Mouse (Mus musculus): ENCODE results near the gene Ccnb1. TPM values are rescaled to one million over a fixed set of nuclear protein-coding genes. Genes with fewer than 3 reads are reported as not detected.

The Ccnb1 gene
- polyA plus RNA-seq, 1 experiment from 2014 or later: 85.2 TPM

DNA sequence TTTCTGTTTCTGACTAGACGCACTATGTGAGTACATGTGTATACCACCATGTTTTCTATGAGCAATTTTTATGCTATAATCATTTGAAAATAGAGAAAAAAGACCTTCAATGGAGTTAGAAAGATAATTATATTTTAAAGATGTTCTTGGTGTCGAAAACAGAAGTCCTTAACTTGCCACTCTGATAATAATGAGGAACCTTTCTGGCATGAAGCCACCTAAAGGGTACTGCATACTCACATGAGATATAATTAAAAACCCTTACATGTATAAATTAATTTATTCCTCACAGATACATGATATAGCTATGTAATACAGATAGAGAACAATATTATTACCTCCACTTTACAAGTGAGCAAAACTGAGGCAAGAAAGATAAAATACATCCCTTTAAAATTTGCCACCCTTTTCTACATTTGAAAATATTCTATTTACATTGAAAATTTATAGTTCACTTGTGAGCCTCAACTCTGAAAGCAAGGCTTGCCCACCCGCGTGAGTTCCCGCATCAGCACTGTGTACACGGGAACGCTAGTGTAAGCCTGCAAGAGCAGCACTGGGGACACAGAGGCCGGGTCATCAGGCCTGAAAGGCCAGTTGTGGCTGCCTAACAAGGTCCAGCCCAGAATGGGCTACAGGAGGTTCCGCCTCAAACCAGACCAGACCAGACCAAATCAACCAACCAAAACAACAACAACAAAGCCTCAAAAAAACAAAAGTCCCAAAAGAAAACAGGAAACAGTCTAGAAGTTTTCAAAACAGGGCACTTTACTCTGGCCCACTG lies 39.4 kb upstream of the Ccnb1 start:
- no peak for ATAC-seq
- Histone ChIP-seq H3K9ac (replicated peaks) (no peak overlapping the region), H3K27me3 (ENCODE audit: insufficient read depth, low read length) (no peaks in the 10 kb centered on the region), H3K9me3 (ENCODE audit: low read length) (no peaks in the 10 kb centered on the region), H3K4me1 (ENCODE audit: insufficient read depth) (peaks cover 5% of the 10 kb centered on the region), H3K27ac (ENCODE audit: low read depth) (no peak overlapping the region), H3K36me3 (replicated peaks; ENCODE audit: insufficient read depth, low read length) (peaks cover 53% of the 10 kb centered on the region), H3K4me3 (ENCODE audit: low read depth, low read length) (no peak overlapping the region), H3K4me2 (ENCODE audit: low read depth, low read length) (no peak overlapping the region)
- no peak for DNase-seq
- TF ChIP-seq EP300 (IDR thresholded peaks at IDR 0.05; ENCODE audit: low read depth): no peak
- 87% methylated on average over 9 of the region's 9 CpGs for WGBS (ENCODE audit: insufficient replicate concordance)

DNA sequence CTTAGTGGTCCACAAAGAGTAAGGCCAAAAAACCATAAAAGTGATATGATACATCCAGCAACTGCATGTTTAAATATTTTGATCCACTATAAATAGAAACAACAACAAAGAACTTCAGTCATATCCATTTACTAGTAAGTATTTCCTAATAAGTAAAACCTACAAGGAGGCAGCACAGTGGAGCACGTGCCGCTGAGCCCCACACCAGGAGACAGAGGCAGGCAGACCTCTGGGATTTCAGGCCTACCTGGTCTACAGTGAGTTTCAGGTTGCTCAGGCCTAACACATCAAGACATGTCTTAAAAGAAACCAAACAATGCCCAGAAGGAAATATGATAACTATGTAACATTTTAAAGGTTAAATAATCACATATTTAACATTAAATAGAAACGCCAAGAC lies 38.5 kb upstream of the Ccnb1 start:
- 80% methylated on average over 3 of the region's 3 CpGs for WGBS (ENCODE audit: insufficient replicate concordance)
- ATAC-seq (no peak), DNase-seq (no peak)
- Histone ChIP-seq H3K27ac (ENCODE audit: low read depth) (peak overlapping the region; percentile 37; the same call in 1 of the 2 replicates), H3K9me3 (ENCODE audit: low read length) (no peaks in the 10 kb centered on the region), H3K4me1 (ENCODE audit: insufficient read depth) (peaks cover 2% of the 10 kb centered on the region; the same call in 1 of the 2 replicates), H3K27me3 (ENCODE audit: insufficient read depth, low read length) (no peaks in the 10 kb centered on the region), H3K9ac (replicated peaks) (no peak overlapping the region), H3K4me2 (ENCODE audit: low read depth, low read length) (no peak overlapping the region), H3K36me3 (replicated peaks; ENCODE audit: insufficient read depth, low read length) (peaks cover 58% of the 10 kb centered on the region), H3K4me3 (ENCODE audit: low read depth, low read length) (no peak overlapping the region)
- no peak for TF ChIP-seq EP300 (IDR thresholded peaks at IDR 0.05; ENCODE audit: low read depth)
- no peak for TF ChIP-seq CTCF (IDR thresholded peaks at IDR 0.05; ENCODE audit: low read depth)

DNA sequence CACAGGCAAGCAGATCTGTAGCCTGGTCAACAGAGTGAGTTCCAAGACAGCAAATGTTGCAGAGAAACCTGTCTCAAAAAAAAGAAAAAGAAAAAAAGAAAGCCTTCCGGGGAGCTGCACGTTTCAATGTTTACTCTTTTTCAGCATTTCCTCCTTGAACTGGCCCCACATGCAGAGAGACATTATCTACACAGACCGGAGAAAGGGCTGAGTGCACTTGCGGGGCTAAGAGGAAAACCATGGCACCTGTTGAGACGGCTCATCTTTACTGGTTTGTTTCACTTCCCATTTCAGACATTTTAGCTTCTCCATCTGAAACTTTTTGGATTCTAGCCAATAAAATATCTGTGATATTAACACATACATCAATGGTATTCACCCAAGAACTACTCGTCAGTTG lies 37.9 kb upstream of the Ccnb1 start:
- no peak for TF ChIP-seq EP300 (IDR thresholded peaks at IDR 0.05; ENCODE audit: low read depth)
- TF ChIP-seq CTCF (IDR thresholded peaks at IDR 0.05; ENCODE audit: low read depth): no peak
- Histone ChIP-seq H3K4me2 (ENCODE audit: low read depth, low read length) (no peak overlapping the region; the same call in 1 of the 2 replicates), H3K9me3 (ENCODE audit: low read length) (no peaks in the 10 kb centered on the region), H3K4me3 (ENCODE audit: low read depth, low read length) (no peak overlapping the region), H3K9ac (replicated peaks) (no peak overlapping the region), H3K4me1 (ENCODE audit: insufficient read depth) (no peaks in the 10 kb centered on the region), H3K27me3 (ENCODE audit: insufficient read depth, low read length) (no peaks in the 10 kb centered on the region), H3K36me3 (replicated peaks; ENCODE audit: insufficient read depth, low read length) (peaks cover 63% of the 10 kb centered on the region), H3K27ac (ENCODE audit: low read depth) (peak overlapping the region; percentile 60)
- no peak for DNase-seq
- WGBS (ENCODE audit: insufficient replicate concordance): 34% methylated on average over 6 of the region's 6 CpGs
- ATAC-seq: peak; percentile 50; the same call in 1 of the 2 replicates

DNA sequence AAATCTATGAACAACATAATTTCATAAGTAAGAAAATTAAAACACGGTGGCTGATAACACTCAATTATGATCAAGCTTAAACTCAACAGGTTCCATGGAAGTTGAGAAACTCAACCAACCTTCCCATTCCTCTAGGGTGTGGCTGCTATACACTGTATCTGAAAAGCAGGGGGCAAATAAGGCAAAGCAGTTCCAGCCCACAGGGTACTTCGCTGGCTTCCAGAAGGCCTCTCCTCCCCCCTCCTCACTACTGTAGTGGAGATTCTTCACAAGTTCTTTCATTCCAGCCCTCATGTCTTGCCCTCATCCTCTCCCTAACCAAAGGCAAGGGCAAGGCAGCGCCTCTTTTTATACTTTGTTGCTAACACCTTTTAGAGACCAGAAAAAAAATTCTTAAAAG lies 37.5 kb upstream of the Ccnb1 start:
- H3K36me3 ChIP-seq (replicated peaks; ENCODE audit: insufficient read depth, low read length): peaks cover 66% of the 10 kb centered on the region

DNA sequence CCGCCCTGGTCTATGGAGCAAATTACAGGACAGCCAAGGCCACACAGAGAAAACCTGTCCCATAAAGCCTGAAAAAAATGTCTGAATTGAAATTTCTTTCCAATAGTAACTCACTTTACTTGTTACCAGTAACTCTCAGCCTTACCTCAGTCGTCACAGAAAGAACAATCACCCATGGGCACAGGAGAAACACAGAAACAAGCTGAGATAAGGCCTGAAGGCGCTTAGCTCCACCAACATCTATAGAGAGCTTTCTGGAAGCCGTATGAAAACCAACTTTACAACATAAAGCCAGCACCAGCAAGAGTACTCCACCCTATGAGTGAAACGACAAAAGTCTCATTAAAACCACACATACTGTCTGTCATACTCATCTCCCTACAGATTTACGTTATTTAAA lies 28.1 kb upstream of the Ccnb1 start:
- no peak overlapping the region for H3K4me2 ChIP-seq (ENCODE audit: low read depth, low read length)
- peaks cover 77% of the 10 kb centered on the region for H3K36me3 ChIP-seq (replicated peaks; ENCODE audit: insufficient read depth, low read length)
- no peak for TF ChIP-seq EP300 (IDR thresholded peaks at IDR 0.05; ENCODE audit: low read depth)
- DNase-seq (no peak), ATAC-seq (no peak)
- H3K9me3 ChIP-seq (ENCODE audit: low read length): no peaks in the 10 kb centered on the region
- no peak overlapping the region for H3K9ac ChIP-seq (replicated peaks)
- no peaks in the 10 kb centered on the region for H3K27me3 ChIP-seq (ENCODE audit: insufficient read depth, low read length)
- H3K4me1 ChIP-seq (ENCODE audit: insufficient read depth): no peaks in the 10 kb centered on the region
- WGBS (ENCODE audit: insufficient replicate concordance): 72% methylated on average over 6 of the region's 6 CpGs
- H3K27ac ChIP-seq (ENCODE audit: low read depth): no peak overlapping the region
- no peak overlapping the region for H3K4me3 ChIP-seq (ENCODE audit: low read depth, low read length)

More for the DNA sequence above, 37.5 kb upstream of the Ccnb1 start:
- H3K27ac ChIP-seq (ENCODE audit: low read depth): peak overlapping the region; percentile 60
- H3K4me1 ChIP-seq (ENCODE audit: insufficient read depth): no peaks in the 10 kb centered on the region
- no peak overlapping the region for H3K9ac ChIP-seq (replicated peaks)
- no peaks in the 10 kb centered on the region for H3K9me3 ChIP-seq (ENCODE audit: low read length)
- WGBS (ENCODE audit: insufficient replicate concordance): 88% methylated on average over 3 of the region's 3 CpGs
- H3K4me3 ChIP-seq (ENCODE audit: low read depth, low read length): no peak overlapping the region
- TF ChIP-seq CTCF (IDR thresholded peaks at IDR 0.05; ENCODE audit: low read depth): no peak
- TF ChIP-seq EP300 (IDR thresholded peaks at IDR 0.05; ENCODE audit: low read depth): no peak
- no peaks in the 10 kb centered on the region for H3K27me3 ChIP-seq (ENCODE audit: insufficient read depth, low read length)
- ATAC-seq (no peak), DNase-seq (no peak)
- H3K4me2 ChIP-seq (ENCODE audit: low read depth, low read length): no peak overlapping the region; the same call in 1 of the 2 replicates

DNA sequence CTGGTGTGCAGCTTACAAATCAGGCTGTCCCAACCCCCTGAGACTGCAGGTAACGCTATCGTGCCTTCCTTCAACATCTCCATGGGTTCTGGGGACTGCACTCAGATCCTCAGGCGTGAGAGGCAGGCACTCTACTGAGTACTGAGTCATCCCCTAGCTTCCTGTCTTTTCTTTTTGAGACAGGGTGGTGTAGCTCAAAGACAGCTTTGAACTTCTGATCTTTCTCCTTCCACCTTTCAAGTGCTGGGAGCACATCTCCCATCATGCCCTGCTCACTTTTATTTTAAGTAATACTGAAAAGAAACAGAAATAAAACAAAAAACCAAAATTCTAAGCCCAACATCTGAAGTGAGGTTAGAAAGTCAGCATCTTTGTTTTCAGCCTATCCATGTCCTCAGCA lies 19.4 kb upstream of the Ccnb1 start:
- Histone ChIP-seq H3K27ac (ENCODE audit: low read depth) (no peak overlapping the region), H3K4me1 (ENCODE audit: insufficient read depth) (no peaks in the 10 kb centered on the region), H3K9ac (replicated peaks) (no peak overlapping the region), H3K27me3 (ENCODE audit: insufficient read depth, low read length) (no peaks in the 10 kb centered on the region), H3K36me3 (replicated peaks; ENCODE audit: insufficient read depth, low read length) (peaks cover 73% of the 10 kb centered on the region), H3K4me3 (ENCODE audit: low read depth, low read length) (no peak overlapping the region), H3K4me2 (ENCODE audit: low read depth, low read length) (no peak overlapping the region), H3K9me3 (ENCODE audit: low read length) (no peaks in the 10 kb centered on the region)
- no peak for DNase-seq
- no peak for ATAC-seq
- TF ChIP-seq EP300 (IDR thresholded peaks at IDR 0.05; ENCODE audit: low read depth) (no peak), CTCF (IDR thresholded peaks at IDR 0.05; ENCODE audit: low read depth) (no peak)
- 91% methylated on average over 3 of the region's 3 CpGs for WGBS (ENCODE audit: insufficient replicate concordance)
